Mouse (Mus musculus) midbrain, postnatal 0 days (tissue): ENCODE data around the gene Rragd. TPM values are rescaled to one million over a fixed set of nuclear protein-coding genes. Genes with fewer than 3 reads are reported as not detected.
A peak's percentile ranks its signal among the peaks of the same experiment; 100 is the strongest.

Experiments used
- ATAC-seq: fragments of 200-750 bp; cut with Nextera tagmentation; 2 replicates; pipeline ENCODE4 v1.8.0; 2017; ENCODE audit warnings: moderate number of reproducible peaks, mild to moderate bottlenecking, moderate TSS enrichment, moderate library complexity; ENCODE audit not compliant: low FRiP score
- DNase-seq: peaks from one replicate; pipeline ENCODE4 v3.0.0-alpha.2; 2015; ENCODE audit warnings: low spot score
- H3K27ac ChIP-seq: fragments of 300-500 bp; sonication (generic); 2 replicates; pipeline ENCODE4 v1.5.1; 2014; ENCODE audit warnings: low read depth, mild to moderate bottlenecking, low read length, mixed read lengths
- H3K27me3 ChIP-seq: fragments of 300-500 bp; sonication (generic); 2 replicates; pipeline ENCODE4 v1.6.1; 2014; ENCODE audit warnings: low read length, control low read depth, mixed read lengths; ENCODE audit not compliant: insufficient read depth
- H3K36me3 ChIP-seq: fragments of 300-500 bp; sonication (generic); 2 replicates; pipeline ENCODE4 v1.6.1; 2014; ENCODE audit warnings: low read length, control low read depth, mixed read lengths; ENCODE audit not compliant: insufficient read depth
- H3K4me1 ChIP-seq: fragments of 300-500 bp; sonication (generic); 2 replicates; pipeline ENCODE4 v1.6.1; 2014; ENCODE audit warnings: mild to moderate bottlenecking, control low read depth, antibody characterized with exemption, low read length, mixed read lengths; ENCODE audit not compliant: insufficient read depth
- H3K4me2 ChIP-seq: fragments of 300-500 bp; sonication (generic); 2 replicates; pipeline ENCODE4 v1.6.1; 2014; ENCODE audit warnings: low read depth, mild to moderate bottlenecking, low read length, mixed read lengths; ENCODE audit not compliant: poor library complexity, severe bottlenecking
- H3K4me3 ChIP-seq: fragments of 300-500 bp; sonication (generic); 2 replicates; pipeline ENCODE4 v1.5.1; 2014; ENCODE audit warnings: low read depth, mild to moderate bottlenecking, low read length, moderate library complexity
- H3K9ac ChIP-seq: fragments of 300-500 bp; sonication (generic); replicated peaks from 2 replicates; pipeline ENCODE4 v1.6.1; 2014; ENCODE audit warnings: mild to moderate bottlenecking, low read length, moderate library complexity, mixed read lengths; ENCODE audit not compliant: poor library complexity, severe bottlenecking
- H3K9me3 ChIP-seq: fragments of 300-500 bp; sonication (generic); 2 replicates; pipeline ENCODE4 v1.6.1; 2016; ENCODE audit warnings: low read length, control low read depth
- CTCF ChIP-seq: IDR thresholded peaks from 2 replicates; pipeline ENCODE4 v1.5.1; 2016; ENCODE audit warnings: antibody characterized with exemption, mild to moderate bottlenecking
- WGBS: fragments of 180-500 bp; shearing (Covaris S2); extraction: QIAGEN DNeasy Blood & Tissue Kit; methylation state at CpG from one replicate; pipeline ENCODE4 v1.1.7; 2014; 5-methylcytosine and 5-hydroxymethylcytosine counted together
- polyA plus RNA-seq: library from polyadenylated mRNA; unstranded; fragments of >200 nt; fragmentation: Nextera tagmentation; extraction: Ambion mirVana; gene quantifications from 2 replicates; pipeline ENCODE4 v1.2.1, GENCODE M21; 2015
- total RNA-seq: library from RNA; depleted of rRNA; stranded (reverse); fragments of >200 nt; gene quantifications from 2 replicates; pipeline ENCODE4 v1.2.3, GENCODE M21; 2014

The Rragd gene
- total and polyA plus RNA-seq, 2 experiments from 2014 or later: 35.0 to 54.9 TPM

DNA sequence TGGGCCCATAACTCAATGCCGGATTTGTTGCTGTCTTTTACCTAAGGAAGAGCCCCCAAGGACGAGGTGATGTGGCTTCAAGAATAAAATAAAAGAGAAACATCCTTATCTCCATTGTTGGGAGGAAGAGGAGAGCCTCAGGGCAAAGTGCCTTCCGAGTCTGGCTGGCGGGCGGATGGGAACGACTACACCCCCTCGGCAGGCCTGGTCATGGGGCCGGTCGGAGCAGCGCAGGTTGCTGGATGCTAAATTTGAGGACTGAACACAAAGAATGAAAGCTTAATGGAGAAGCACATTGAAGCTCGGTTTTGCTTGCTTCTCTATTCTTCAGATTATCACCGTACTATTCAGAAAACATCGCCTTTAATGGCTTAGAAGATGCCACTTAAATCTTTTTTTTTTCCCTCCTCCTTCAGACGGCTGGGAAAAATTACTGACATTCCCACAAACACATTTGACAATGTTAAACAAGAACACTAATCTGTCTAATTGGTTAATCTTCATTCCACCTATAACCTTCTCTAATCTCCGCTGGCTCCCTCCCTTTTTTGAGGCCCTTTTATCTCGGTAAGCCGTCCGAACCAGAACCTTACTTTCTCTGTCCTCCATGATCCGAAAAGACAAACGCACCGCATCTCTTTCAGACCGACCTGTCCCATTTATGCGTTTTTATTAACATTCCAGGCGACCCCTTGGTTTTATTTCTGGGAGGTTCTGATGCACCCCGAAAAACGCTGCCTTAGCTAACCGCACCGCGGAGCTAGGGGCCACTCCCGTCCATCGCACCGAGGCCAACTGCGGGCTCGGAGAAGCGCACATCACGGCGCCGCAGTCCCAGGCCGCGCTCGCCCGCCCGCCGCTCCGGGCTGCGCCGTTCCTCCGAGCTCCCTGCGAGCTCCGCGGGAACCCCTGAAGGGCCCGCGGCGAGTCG is 47.7 kb downstream of the Rragd start:
- 0 out of 2 replicates have a peak, but pooled peaks cover 4% of the 10 kb centered on the region for H3K36me3 ChIP-seq
- H3K27me3 ChIP-seq: no peaks in the 10 kb centered on the region
- peak overlapping the region; percentile 93 for H3K9ac ChIP-seq
- DNase-seq (peak; percentile 37), ATAC-seq (peak; percentile 84)
- H3K4me3 ChIP-seq: peak overlapping the region; percentile 93
- peak overlapping the region; percentile 98 for H3K27ac ChIP-seq
- H3K4me1 ChIP-seq: 0 out of 2 replicates have a peak, but pooled peaks cover 8% of the 10 kb centered on the region
- no peak for TF ChIP-seq CTCF
- H3K9me3 ChIP-seq: no peaks in the 10 kb centered on the region
- peak overlapping the region; percentile 53 for H3K4me2 ChIP-seq
- WGBS: under 1% methylated on average over 52 of the region's 55 CpGs

DNA sequence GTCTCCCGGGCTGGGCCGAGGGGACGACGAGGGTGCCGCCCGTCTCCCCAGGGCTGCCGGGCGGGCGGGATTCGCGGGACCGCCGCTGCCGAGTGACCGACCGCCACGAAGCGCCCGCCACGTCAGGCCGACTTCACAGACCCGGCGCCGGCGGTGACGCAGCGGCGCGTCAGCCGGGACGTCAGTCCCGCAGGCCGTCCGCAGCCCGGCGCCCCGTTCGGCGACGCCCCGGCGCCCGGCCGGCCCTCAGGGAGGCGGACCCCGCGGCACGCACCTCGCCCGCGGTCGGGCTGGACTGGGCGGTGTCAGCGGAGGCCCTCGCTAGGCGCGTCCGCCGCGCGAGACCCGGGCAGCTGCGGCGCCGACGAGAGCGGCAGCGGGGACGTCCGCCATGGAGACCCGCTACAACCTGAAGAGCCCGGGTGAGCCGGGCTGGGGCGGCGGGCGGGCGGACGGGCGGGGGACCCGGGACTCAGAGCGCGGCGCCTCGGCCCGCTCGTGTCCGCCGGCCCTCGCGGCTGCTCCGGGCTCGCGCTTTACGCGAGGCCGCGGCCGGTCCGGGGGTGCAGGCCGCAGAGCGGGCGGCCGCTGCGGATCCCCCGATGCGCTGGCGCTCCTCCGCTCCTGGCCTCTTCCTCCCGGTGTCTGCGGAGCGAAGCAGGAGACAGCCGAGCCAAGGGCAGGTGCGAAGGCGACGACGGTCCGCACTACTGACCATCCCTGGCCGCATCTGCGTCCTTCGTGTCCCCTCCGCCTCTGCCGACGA is 48.5 kb downstream of the Rragd start, which contains the start of gene Ube2j1:
Ube2j1 (plus strand) TSS at position 222 of the 766 bp plus-strand sequence.
- peak within 1 kb of the TSS; percentile 53 for H3K4me2 ChIP-seq
- no peaks in the 10 kb centered on the region for H3K9me3 ChIP-seq
- peak within 1 kb of the TSS; percentile 98 for H3K27ac ChIP-seq
- H3K36me3 ChIP-seq: 0 out of 2 replicates have a peak, but pooled peaks cover 4% of the 10 kb centered on the region
- 0 out of 2 replicates have a peak, but pooled peaks cover 8% of the 10 kb centered on the region for H3K4me1 ChIP-seq
- 0% methylated on average over 100 of the region's 123 CpGs for WGBS
- H3K4me3 ChIP-seq: peak within 1 kb of the TSS; percentile 93
- ATAC-seq (peak; percentile 95), DNase-seq (peak; percentile 94)
- no peaks in the 10 kb centered on the region for H3K27me3 ChIP-seq
- no peak for TF ChIP-seq CTCF
- H3K9ac ChIP-seq: peak within 1 kb of the TSS; percentile 93

GRCm38 (mm10) chr4:33032045-33032444 is 49.2 kb downstream of the Rragd start:
- Histone ChIP-seq H3K27ac (peak overlapping the region; percentile 98), H3K4me2 (peak overlapping the region; percentile 53), H3K27me3 (no peaks in the 10 kb centered on the region), H3K4me3 (peak overlapping the region; percentile 93), H3K9me3 (no peaks in the 10 kb centered on the region), H3K9ac (peak overlapping the region; percentile 93), H3K4me1 (0 out of 2 replicates have a peak, but pooled peaks cover 8% of the 10 kb centered on the region), H3K36me3 (0 out of 2 replicates have a peak, but pooled peaks cover 4% of the 10 kb centered on the region)
- no peak for DNase-seq
- TF ChIP-seq CTCF: no peak
- no peak for ATAC-seq
- 2% methylated on average over 4 of the region's 4 CpGs for WGBS

- WGBS: 88% methylated on average over 6 of the region's 6 CpGs
- H3K36me3 ChIP-seq: no peaks in the 10 kb centered on the region
- no peak for TF ChIP-seq CTCF
- H3K4me2 ChIP-seq: no peak overlapping the region
- ATAC-seq (no peak), DNase-seq (no peak)
- H3K9ac ChIP-seq: no peak overlapping the region
- H3K27me3 ChIP-seq: no peaks in the 10 kb centered on the region
- H3K4me1 ChIP-seq: 0 out of 2 replicates have a peak, but pooled peaks cover 8% of the 10 kb centered on the region
- no peak overlapping the region for H3K4me3 ChIP-seq
- H3K9me3 ChIP-seq: no peaks in the 10 kb centered on the region
- H3K27ac ChIP-seq: no peak overlapping the region
Observed at GRCm38 (mm10) chr4:33033515-33033914, 50.7 kb downstream of the Rragd start.

DNA sequence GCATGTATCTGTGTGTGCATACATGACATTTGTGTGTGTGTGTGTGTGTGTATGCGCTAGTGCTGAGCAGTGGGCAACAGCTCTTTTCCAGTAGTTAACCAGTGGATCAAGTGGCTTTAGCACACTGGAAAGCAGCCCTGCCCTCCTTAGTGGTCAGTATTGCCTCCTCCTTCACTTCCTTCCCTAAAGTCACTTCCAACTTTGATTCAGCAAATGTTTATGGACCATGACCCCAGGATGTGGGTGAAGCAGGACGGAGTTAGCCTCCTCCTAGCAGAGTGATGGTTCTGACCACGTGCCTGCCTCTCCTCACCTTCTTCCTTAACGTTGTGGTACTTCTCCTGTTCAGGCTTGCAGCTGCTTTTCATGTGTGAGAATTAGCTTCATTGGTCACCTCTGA is 57.0 kb downstream of the Rragd start:
- Histone ChIP-seq H3K9me3 (no peaks in the 10 kb centered on the region), H3K36me3 (peaks cover 32% of the 10 kb centered on the region), H3K9ac (no peak overlapping the region), H3K27me3 (no peaks in the 10 kb centered on the region), H3K27ac (no peak overlapping the region), H3K4me2 (no peak overlapping the region), H3K4me1 (no peaks in the 10 kb centered on the region), H3K4me3 (no peak overlapping the region)
- DNase-seq: no peak
- ATAC-seq: no peak
- no peak for TF ChIP-seq CTCF
- WGBS: 89% methylated on average over 4 of the region's 4 CpGs
